Mouse (Mus musculus): ENCODE data around the gene Tlx3.

DNA sequence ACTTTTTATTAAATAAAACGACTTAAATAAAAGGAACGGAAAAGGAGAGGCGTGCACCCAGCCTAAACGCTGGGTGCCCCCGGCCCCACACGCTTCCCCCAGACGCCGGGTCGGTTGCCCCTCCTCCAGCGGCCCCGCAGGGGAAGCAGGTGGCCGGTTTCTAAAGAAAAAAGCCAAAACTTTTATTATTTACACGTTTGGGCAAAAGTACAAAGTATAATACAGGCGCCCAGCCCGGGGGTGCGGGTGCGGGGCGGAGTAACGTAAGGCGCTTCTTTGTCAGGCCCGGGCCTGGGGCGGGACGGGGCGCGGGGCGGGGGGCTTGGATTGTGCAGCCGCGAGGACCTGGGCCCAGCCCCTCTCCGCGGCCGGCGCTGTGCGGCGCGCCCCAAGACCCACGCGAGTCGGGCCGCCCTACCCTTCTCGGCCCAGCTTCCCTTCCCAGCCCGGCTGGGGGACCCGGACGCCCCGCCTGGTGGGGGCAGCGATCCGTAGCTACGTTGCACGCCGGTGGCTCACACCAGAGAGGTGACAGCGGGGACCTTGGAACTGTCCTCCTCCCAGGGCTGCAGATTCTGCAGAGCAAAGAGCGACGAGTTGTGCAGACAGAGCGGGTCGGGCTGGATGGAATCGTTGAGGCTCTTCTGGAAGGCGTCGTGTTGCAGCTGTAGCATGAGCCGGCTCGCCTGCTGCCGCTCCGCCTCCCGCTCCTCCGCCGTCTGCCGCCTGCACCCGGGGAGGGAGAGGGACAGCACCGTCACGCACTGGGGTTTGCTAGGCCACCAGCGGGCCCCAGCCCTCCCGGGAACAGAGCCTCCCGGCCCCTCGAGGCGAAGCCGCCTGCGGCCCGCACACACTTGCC lies 2.4 kb downstream of the Tlx3 start:
- TF ChIP-seq CTCF (IDR thresholded peaks at IDR 0.05; ENCODE audit: extremely low read depth, insufficient read depth, insufficient read length, insufficient replicate concordance) = no peak
- TF ChIP-seq POLR2A (IDR thresholded peaks at IDR 0.05; ENCODE audit: low read depth, low read length) = no peak

Measured in spleen, adult 2 months (tissue).